Mouse (Mus musculus): ENCODE measurements around the gene Prkca. TPM values are rescaled to one million over a fixed set of nuclear protein-coding genes. Genes with fewer than 3 reads are reported as not detected.

The Prkca gene
- total and polyA plus RNA-seq, 2 experiments from 2014 or later = 7.9 to 32.0 TPM

DNA sequence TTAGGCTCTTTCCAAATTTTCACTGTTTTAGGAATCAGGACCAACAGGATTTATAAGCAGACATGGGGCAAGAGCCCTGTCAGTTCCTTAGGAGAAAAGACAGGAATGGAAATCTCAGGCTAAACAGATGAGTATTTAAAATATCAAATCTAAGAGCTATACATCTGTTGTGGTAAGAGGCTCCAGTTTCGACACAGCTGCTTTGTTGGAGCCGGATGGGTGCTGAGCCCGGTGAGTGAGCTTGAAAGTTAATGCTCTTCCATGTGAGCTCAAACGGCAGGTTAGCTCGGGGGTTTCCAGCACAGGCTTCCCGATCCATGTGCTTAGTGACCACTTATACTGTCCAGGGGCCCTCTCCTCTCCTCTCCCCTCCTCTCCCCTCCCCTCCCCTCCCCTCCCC is 273.7 kb downstream of the Prkca start:
- no peaks in the 10 kb centered on the region for H3K4me1 ChIP-seq (ENCODE audit: insufficient read depth, low read length)
- H3K4me3 ChIP-seq (ENCODE audit: low read depth, low read length) = no peak overlapping the region
- H3K27ac ChIP-seq (ENCODE audit: low read depth, low read length) = no peak overlapping the region
- 63% methylated on average over 6 of the region's 6 CpGs for WGBS
- no peak overlapping the region for H3K9ac ChIP-seq (replicated peaks; ENCODE audit: low read length, poor library complexity, severe bottlenecking)
- H3K27me3 ChIP-seq (ENCODE audit: insufficient read depth, low read length) = no peaks in the 10 kb centered on the region
- DNase-seq (ENCODE audit: low spot score) (no peak), ATAC-seq (ENCODE audit: low FRiP score) (no peak)
- H3K36me3 ChIP-seq (ENCODE audit: insufficient read depth, low read length) = no peaks in the 10 kb centered on the region
- TF ChIP-seq CTCF (IDR thresholded peaks at IDR 0.05) = no peak
- H3K9me3 ChIP-seq (ENCODE audit: low read length) = no peaks in the 10 kb centered on the region
- no peak overlapping the region for H3K4me2 ChIP-seq (ENCODE audit: low read depth, low read length, poor library complexity, severe bottlenecking)

DNA sequence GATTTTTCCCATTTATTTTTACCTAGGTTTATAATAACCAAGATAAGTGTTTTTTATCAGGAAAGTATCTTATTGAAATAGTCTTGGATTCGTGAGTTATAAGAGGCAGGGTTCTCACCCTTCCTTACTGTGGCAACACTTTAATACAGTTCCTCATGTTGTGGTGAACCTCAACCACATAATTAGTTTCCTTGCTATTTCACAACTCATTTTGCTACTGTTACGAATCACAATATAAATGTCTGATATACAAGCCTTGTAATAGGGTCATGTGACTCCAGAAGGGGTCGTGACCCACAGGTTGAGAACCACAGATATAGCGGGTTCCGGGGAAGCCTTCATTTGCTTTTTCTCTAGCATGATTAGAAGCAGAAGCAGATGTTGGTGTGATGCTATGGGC is 275.3 kb downstream of the Prkca start:
- Histone ChIP-seq H3K9me3 (ENCODE audit: low read length) (no peaks in the 10 kb centered on the region), H3K27me3 (ENCODE audit: insufficient read depth, low read length) (no peaks in the 10 kb centered on the region), H3K4me1 (ENCODE audit: insufficient read depth, low read length) (no peaks in the 10 kb centered on the region), H3K9ac (replicated peaks; ENCODE audit: low read length, poor library complexity, severe bottlenecking) (no peak overlapping the region), H3K36me3 (ENCODE audit: insufficient read depth, low read length) (no peaks in the 10 kb centered on the region), H3K4me3 (ENCODE audit: low read depth, low read length) (no peak overlapping the region), H3K27ac (ENCODE audit: low read depth, low read length) (no peak overlapping the region), H3K4me2 (ENCODE audit: low read depth, low read length, poor library complexity, severe bottlenecking) (no peak overlapping the region)
- 91% methylated on average over 5 of the region's 5 CpGs for WGBS
- no peak for TF ChIP-seq CTCF (IDR thresholded peaks at IDR 0.05)
- no peak for ATAC-seq (ENCODE audit: low FRiP score)
- DNase-seq (ENCODE audit: low spot score) = no peak

- Histone ChIP-seq H3K9ac (replicated peaks; ENCODE audit: low read length, poor library complexity, severe bottlenecking) (no peak overlapping the region), H3K9me3 (ENCODE audit: low read length) (no peaks in the 10 kb centered on the region), H3K4me3 (ENCODE audit: low read depth, low read length) (no peak overlapping the region), H3K27me3 (ENCODE audit: insufficient read depth, low read length) (no peaks in the 10 kb centered on the region), H3K4me2 (ENCODE audit: low read depth, low read length, poor library complexity, severe bottlenecking) (no peak overlapping the region), H3K4me1 (ENCODE audit: insufficient read depth, low read length) (no peaks in the 10 kb centered on the region), H3K36me3 (ENCODE audit: insufficient read depth, low read length) (no peaks in the 10 kb centered on the region), H3K27ac (ENCODE audit: low read depth, low read length) (no peak overlapping the region)
- no peak for TF ChIP-seq CTCF (IDR thresholded peaks at IDR 0.05)
- WGBS = 89% methylated on average over 7 of the region's 7 CpGs
- DNase-seq (ENCODE audit: low spot score) = no peak
- ATAC-seq (ENCODE audit: low FRiP score) = no peak
Observed at GRCm38 (mm10) chr11:108067161-108067560, 276.6 kb downstream of the Prkca start.

- Histone ChIP-seq H3K4me2 (ENCODE audit: low read depth, low read length, poor library complexity, severe bottlenecking) (no peak overlapping the region), H3K9ac (replicated peaks; ENCODE audit: low read length, poor library complexity, severe bottlenecking) (no peak overlapping the region), H3K27me3 (ENCODE audit: insufficient read depth, low read length) (no peaks in the 10 kb centered on the region), H3K4me3 (ENCODE audit: low read depth, low read length) (no peak overlapping the region), H3K4me1 (ENCODE audit: insufficient read depth, low read length) (no peaks in the 10 kb centered on the region), H3K36me3 (ENCODE audit: insufficient read depth, low read length) (no peaks in the 10 kb centered on the region), H3K27ac (ENCODE audit: low read depth, low read length) (no peak overlapping the region), H3K9me3 (ENCODE audit: low read length) (no peaks in the 10 kb centered on the region)
- no peak for DNase-seq (ENCODE audit: low spot score)
- 78% methylated on average over 3 of the region's 3 CpGs for WGBS
- TF ChIP-seq CTCF (IDR thresholded peaks at IDR 0.05) = no peak
- ATAC-seq (ENCODE audit: low FRiP score) = no peak
Observed at GRCm38 (mm10) chr11:108064401-108064800, 279.3 kb downstream of the Prkca start.

DNA sequence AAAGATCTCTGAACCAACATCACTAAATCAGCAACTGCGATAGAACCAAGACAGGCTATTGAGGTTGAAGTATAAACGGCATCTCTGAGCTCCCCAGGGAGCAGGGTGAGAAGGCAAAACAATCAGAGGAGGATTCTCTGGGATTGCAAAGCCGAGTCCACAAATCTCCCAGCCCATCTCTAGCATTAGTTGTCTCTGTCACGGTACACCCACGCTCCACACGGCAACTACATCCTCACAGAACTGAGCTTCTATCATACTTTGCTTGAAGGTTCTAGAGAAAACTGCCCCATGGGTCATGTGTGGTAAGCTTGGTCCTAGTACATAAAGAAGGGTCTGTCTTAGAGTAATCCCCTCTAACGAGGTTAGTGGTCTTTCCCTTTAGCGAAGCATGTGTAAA is 280.6 kb downstream of the Prkca start:
- Histone ChIP-seq H3K9me3 (ENCODE audit: low read length) (no peaks in the 10 kb centered on the region), H3K27me3 (ENCODE audit: insufficient read depth, low read length) (no peaks in the 10 kb centered on the region), H3K36me3 (ENCODE audit: insufficient read depth, low read length) (no peaks in the 10 kb centered on the region), H3K27ac (ENCODE audit: low read depth, low read length) (no peak overlapping the region), H3K4me3 (ENCODE audit: low read depth, low read length) (no peak overlapping the region), H3K9ac (replicated peaks; ENCODE audit: low read length, poor library complexity, severe bottlenecking) (no peak overlapping the region), H3K4me2 (ENCODE audit: low read depth, low read length, poor library complexity, severe bottlenecking) (no peak overlapping the region), H3K4me1 (ENCODE audit: insufficient read depth, low read length) (no peaks in the 10 kb centered on the region)
- DNase-seq (ENCODE audit: low spot score) = no peak
- no peak for TF ChIP-seq CTCF (IDR thresholded peaks at IDR 0.05)
- no peak for ATAC-seq (ENCODE audit: low FRiP score)
- 63% methylated on average over 8 of the region's 8 CpGs for WGBS

GRCm38 (mm10) chr11:108061571-108062479 is 281.9 kb downstream of the Prkca start:
- Histone ChIP-seq H3K27me3 (ENCODE audit: insufficient read depth, low read length) (no peaks in the 10 kb centered on the region), H3K4me1 (ENCODE audit: insufficient read depth, low read length) (no peaks in the 10 kb centered on the region), H3K4me2 (ENCODE audit: low read depth, low read length, poor library complexity, severe bottlenecking) (no peak overlapping the region), H3K27ac (ENCODE audit: low read depth, low read length) (no peak overlapping the region), H3K4me3 (ENCODE audit: low read depth, low read length) (no peak overlapping the region), H3K9me3 (ENCODE audit: low read length) (no peaks in the 10 kb centered on the region), H3K36me3 (ENCODE audit: insufficient read depth, low read length) (no peaks in the 10 kb centered on the region), H3K9ac (replicated peaks; ENCODE audit: low read length, poor library complexity, severe bottlenecking) (no peak overlapping the region)
- ATAC-seq (ENCODE audit: low FRiP score) = no peak
- TF ChIP-seq CTCF (IDR thresholded peaks at IDR 0.05) = no peak
- no peak for DNase-seq (ENCODE audit: low spot score)
- 78% methylated on average over 17 of the region's 17 CpGs for WGBS
